Mouse (Mus musculus) myocyte (in vitro differentiated cells): ENCODE results near the gene Lmcd1. TPM values are rescaled to one million over a fixed set of nuclear protein-coding genes. Genes with fewer than 3 reads are reported as not detected.
A peak's percentile ranks its signal among the peaks of the same experiment; 100 is the strongest.

Source experiments
- H3K27me3 ChIP-seq: one replicate; pipeline ENCODE4 v1.6.1; 2011; ENCODE audit not compliant: control insufficient read depth, insufficient read depth, insufficient read length
- H3K36me3 ChIP-seq: one replicate; pipeline ENCODE4 v1.6.1; 2011; ENCODE audit not compliant: control insufficient read depth, insufficient read depth
- H3K4me2 ChIP-seq: one replicate; pipeline ENCODE4 v1.6.1; 2011; ENCODE audit warnings: low read depth, control low read depth
- H3K4me3 ChIP-seq: one replicate; pipeline ENCODE4 v1.5.1; 2011; ENCODE audit warnings: mild to moderate bottlenecking, control low read depth, moderate library complexity
- H3K79me2 ChIP-seq: one replicate; pipeline ENCODE4 v1.6.1; 2011; ENCODE audit not compliant: control insufficient read depth, insufficient read depth
- H3ac ChIP-seq: one replicate; pipeline ENCODE4 v1.6.1; 2011; ENCODE audit not compliant: control insufficient read depth, insufficient read length
- CEBPB ChIP-seq: IDR thresholded peaks from 2 replicates; pipeline ENCODE4 v1.6.1; 2011; ENCODE audit warnings: mild to moderate bottlenecking, moderate library complexity; ENCODE audit not compliant: poor library complexity, insufficient read depth, severe bottlenecking
- E2F4 ChIP-seq: IDR thresholded peaks from one replicate; pipeline ENCODE4 v1.6.1; 2011; ENCODE audit warnings: mild to moderate bottlenecking, control low read depth, moderate library complexity; ENCODE audit not compliant: insufficient read depth
- MAX ChIP-seq: IDR thresholded peaks from one replicate; pipeline ENCODE4 v1.6.1; 2011; ENCODE audit warnings: low read depth, mild to moderate bottlenecking, control low read depth
- MYOD1 ChIP-seq, 3 experiments: IDR thresholded peaks; one replicate each; pipeline ENCODE4 v1.6.1; 2011; ENCODE audit warnings: control low read depth in 2 of 3, low read depth in 2 of 3, mild to moderate bottlenecking in 2 of 3, moderate library complexity in 1 of 3; ENCODE audit not compliant: insufficient read length in 2 of 3, control insufficient read depth in 1 of 3
- MYOG ChIP-seq, 3 experiments: IDR thresholded peaks; one replicate each; pipeline ENCODE4 v1.6.1; 2011; ENCODE audit warnings: control low read depth in 2 of 3, low read depth in 2 of 3, mild to moderate bottlenecking in 2 of 3; ENCODE audit not compliant: insufficient read length in 2 of 3, control insufficient read depth in 1 of 3, insufficient read depth in 1 of 3
- POLR2A ChIP-seq: IDR thresholded peaks from one replicate; pipeline ENCODE4 v1.6.1; 2011; ENCODE audit warnings: low read depth, mild to moderate bottlenecking, control low read depth, moderate library complexity; ENCODE audit not compliant: insufficient read length
- POLR2AphosphoS2 ChIP-seq: IDR thresholded peaks from one replicate; pipeline ENCODE4 v1.6.1; 2011; ENCODE audit warnings: low read depth, control low read depth; ENCODE audit not compliant: insufficient read length
- REST ChIP-seq: IDR thresholded peaks from one replicate; pipeline ENCODE4 v1.6.1; 2011; ENCODE audit warnings: mild to moderate bottlenecking, control low read depth, moderate library complexity; ENCODE audit not compliant: insufficient read depth, insufficient read length
- SRF ChIP-seq: IDR thresholded peaks from one replicate; pipeline ENCODE4 v1.6.1; 2011; ENCODE audit warnings: low read depth; ENCODE audit not compliant: control insufficient read depth, insufficient read length
- TCF12 ChIP-seq: IDR thresholded peaks from one replicate; pipeline ENCODE4 v1.6.1; 2011; ENCODE audit warnings: mild to moderate bottlenecking, control low read depth; ENCODE audit not compliant: poor library complexity, insufficient read depth, severe bottlenecking
- TCF3 ChIP-seq: IDR thresholded peaks from one replicate; pipeline ENCODE4 v1.6.1; 2011; ENCODE audit warnings: low read depth, control low read depth; ENCODE audit not compliant: insufficient read length
- USF1 ChIP-seq: IDR thresholded peaks from one replicate; pipeline ENCODE4 v1.6.1; 2011; ENCODE audit warnings: low read depth, mild to moderate bottlenecking, control low read depth, moderate library complexity
- polyA plus RNA-seq: library from polyadenylated mRNA; unstranded; fragments of >200 nt; fragmentation: generic; extraction: Trizol; gene quantifications from one replicate; pipeline ENCODE4 v1.2.1, GENCODE M21; 2012; ENCODE audit warnings: missing spikeins

The Lmcd1 gene
- 4.9 TPM for polyA plus RNA-seq

DNA sequence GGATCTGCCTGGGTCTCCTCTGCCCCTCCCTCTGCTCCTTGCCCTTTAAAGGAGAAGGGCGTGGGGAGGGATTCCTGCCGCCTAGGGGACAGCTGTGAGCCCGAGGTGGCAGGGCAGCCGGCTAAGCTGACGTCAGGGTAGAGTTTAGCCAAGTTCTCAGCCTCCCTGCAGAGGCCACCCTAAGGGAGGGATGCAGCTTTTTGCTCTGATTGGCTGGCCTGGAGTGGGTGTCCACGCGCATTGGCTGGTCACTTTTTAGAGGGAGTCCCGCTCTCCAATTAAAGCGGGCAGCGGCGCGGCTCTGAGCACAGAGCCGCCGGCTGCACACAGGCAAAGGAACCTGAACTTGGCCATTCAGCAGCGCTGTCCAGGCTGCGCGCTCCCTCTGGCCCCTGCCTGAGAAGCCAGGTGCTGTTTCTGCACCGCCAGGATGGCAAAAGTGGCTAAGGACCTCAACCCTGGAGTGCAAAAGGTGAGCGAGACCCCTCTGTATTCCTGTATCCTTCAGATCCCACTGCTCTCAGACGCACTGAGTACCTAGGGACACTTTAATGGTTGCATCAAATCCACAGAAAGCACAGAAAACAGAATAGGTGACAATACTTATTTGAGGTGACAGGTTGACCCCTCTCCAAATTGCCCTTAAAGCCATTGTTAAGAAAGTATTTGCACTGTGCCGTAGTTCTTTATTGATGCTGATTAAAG is at the start of gene Lmcd1:
TSS of gene Lmcd1 (plus strand) at position 258 of the 705 bp plus-strand sequence.
- H3K4me2 ChIP-seq: peak within 1 kb of the TSS; percentile 99
- peak within 1 kb of the TSS; percentile 11 for H3K4me3 ChIP-seq
- H3K36me3 ChIP-seq: no peaks in the 10 kb centered on the region
- no peak within 1 kb of the TSS for H3ac ChIP-seq
- H3K27me3 ChIP-seq: no peaks in the 10 kb centered on the region
- TF ChIP-seq POLR2A (peak; percentile 76), MYOD1 (IDR thresholded peaks at IDR 0.05; ENCODE audit: control insufficient read depth in 1 of 3, insufficient read length in 2 of 3, low read depth in 2 of 3) (peak in 2 of 3 experiments; percentile 84 to 88), MYOG (IDR thresholded peaks at IDR 0.05; ENCODE audit: control insufficient read depth in 1 of 3, insufficient read depth in 1 of 3, insufficient read length in 2 of 3, low read depth in 2 of 3) (peak; percentile 69 to 92 (median 85)), USF1 (no peak), CEBPB (no peak), SRF (peak; percentile 94), TCF3 (no peak), POLR2AphosphoS2 (peak; percentile 56), E2F4 (peak; percentile 60), TCF12 (no peak), REST (no peak), MAX (no peak)
- no peaks in the 10 kb centered on the region for H3K79me2 ChIP-seq

DNA sequence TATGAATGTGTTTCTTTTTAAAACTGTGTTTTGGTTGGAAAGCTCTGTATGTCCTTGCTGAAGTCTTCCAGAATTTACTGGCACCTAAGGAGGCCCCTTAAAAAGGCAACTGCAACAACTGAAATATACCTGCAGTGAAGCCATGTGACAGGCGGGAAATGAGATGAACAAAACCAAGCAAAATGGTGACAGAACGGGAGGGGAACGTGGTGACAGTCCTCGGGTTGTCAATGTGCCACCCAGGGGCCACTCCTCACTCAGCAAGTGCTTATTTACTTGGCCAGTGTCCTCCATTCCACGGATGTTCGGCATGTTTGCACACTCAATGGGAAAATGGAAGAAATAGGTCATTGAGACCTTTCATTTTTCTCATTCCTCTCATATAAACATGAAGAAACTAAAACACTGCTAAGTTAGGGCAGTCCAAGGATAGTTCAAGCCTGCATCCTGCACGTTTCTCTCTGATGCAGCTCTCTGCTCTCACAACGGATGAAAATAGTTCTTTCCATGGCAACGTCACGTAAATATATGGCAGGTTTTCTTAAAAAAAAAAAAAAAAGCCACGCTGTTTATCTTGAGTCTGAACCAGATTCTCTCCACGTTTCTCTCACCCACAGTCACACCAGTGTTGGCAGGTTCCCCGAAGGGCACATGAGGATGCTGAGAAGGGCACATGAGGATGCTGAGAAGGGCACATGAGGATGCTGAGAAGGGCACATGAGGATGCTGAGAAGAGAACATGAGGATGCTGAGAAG is 49.5 kb upstream of the Lmcd1 start:
- Histone ChIP-seq H3K4me3 (no peak overlapping the region), H3ac (no peak overlapping the region), H3K36me3 (no peaks in the 10 kb centered on the region), H3K4me2 (no peak overlapping the region), H3K27me3 (peaks cover 10% of the 10 kb centered on the region), H3K79me2 (no peaks in the 10 kb centered on the region)
- TF ChIP-seq USF1 (no peak), REST (no peak), MYOD1 (IDR thresholded peaks at IDR 0.05; ENCODE audit: control insufficient read depth in 1 of 3, insufficient read length in 2 of 3, low read depth in 2 of 3) (no peak), SRF (no peak), POLR2AphosphoS2 (no peak), TCF12 (no peak), TCF3 (no peak), CEBPB (no peak), POLR2A (no peak)

DNA sequence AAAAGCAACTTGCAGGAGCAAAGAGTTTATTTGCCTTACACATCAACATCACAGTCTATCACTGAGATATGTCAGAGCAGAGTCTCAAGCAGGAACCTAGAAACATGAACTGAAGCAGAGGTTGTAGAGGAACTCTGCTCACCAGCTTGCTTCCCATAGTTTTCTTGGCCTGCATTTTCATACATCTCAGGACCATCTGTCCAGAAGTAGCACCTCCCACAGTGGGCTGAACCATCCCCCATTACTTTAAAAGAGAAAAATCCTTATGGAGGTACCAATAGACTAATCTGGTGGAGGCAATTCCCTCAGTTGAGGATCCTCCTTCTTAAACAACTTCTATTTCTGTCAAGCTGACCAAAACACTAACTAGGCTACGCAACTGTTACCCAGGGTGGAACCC is 36.8 kb upstream of the Lmcd1 start:
- Histone ChIP-seq H3ac (no peak overlapping the region), H3K27me3 (no peaks in the 10 kb centered on the region), H3K4me2 (no peak overlapping the region), H3K79me2 (no peaks in the 10 kb centered on the region), H3K4me3 (no peak overlapping the region), H3K36me3 (no peaks in the 10 kb centered on the region)
- TF ChIP-seq MYOG (IDR thresholded peaks at IDR 0.05; ENCODE audit: control insufficient read depth in 1 of 3, insufficient read depth in 1 of 3, insufficient read length in 2 of 3, low read depth in 2 of 3): no peak
- TF ChIP-seq TCF3: no peak
- no peak for TF ChIP-seq E2F4
- TF ChIP-seq POLR2A: no peak
- no peak for TF ChIP-seq USF1
- no peak for TF ChIP-seq REST
- TF ChIP-seq MYOD1 (IDR thresholded peaks at IDR 0.05; ENCODE audit: control insufficient read depth in 1 of 3, insufficient read length in 2 of 3, low read depth in 2 of 3): no peak
- TF ChIP-seq CEBPB: no peak
- no peak for TF ChIP-seq SRF
- TF ChIP-seq TCF12: no peak
- no peak for TF ChIP-seq POLR2AphosphoS2
- no peak for TF ChIP-seq MAX

DNA sequence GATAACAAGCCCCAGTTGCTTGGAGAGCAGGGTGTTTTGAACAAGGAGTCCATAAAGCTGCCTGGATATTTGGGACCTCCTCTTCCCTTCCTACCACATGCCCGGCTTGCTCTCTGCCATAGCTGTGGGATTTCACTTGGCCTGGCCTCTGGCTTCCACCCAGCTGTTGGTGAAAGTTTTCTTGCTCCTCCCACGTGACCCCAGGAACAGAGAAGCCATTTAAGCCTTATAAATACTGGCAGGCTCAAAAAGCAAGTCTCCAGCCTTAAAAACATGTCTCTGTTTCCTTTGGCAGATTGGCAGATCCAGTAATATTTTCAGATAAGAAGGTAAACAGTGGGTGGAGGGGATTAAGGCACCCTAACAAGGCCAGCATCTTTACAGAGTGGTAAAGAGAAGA is 31.3 kb upstream of the Lmcd1 start:
- H3K27me3 ChIP-seq: no peaks in the 10 kb centered on the region
- no peaks in the 10 kb centered on the region for H3K36me3 ChIP-seq
- no peaks in the 10 kb centered on the region for H3K79me2 ChIP-seq
- no peak overlapping the region for H3ac ChIP-seq
- no peak for TF ChIP-seq MYOD1 (IDR thresholded peaks at IDR 0.05; ENCODE audit: control insufficient read depth in 1 of 3, insufficient read length in 2 of 3, low read depth in 2 of 3)
- no peak for TF ChIP-seq POLR2A
- TF ChIP-seq USF1: peak; percentile 8
- H3K4me3 ChIP-seq: no peak overlapping the region
- H3K4me2 ChIP-seq: no peak overlapping the region

DNA sequence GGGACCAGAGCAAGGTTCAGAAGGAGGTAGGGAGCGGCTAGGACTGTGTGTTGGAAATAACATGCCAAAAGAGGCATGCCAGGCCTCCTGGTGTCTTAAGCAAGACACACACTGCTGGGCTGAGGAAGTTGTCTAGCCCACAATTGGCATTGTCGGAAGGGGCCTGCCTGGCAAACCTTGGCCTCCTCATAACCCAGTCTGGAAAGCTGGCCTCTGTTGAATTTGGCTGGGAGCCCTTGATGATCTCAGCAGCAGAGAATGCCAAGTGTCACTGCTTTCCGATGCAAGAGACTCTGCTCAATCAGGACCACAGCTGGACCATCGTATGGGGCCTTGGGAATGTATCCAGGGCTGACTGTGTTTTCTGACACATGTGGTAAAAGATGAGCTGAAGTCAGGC is 27.9 kb upstream of the Lmcd1 start:
- Histone ChIP-seq H3ac (no peak overlapping the region), H3K79me2 (no peaks in the 10 kb centered on the region), H3K4me3 (no peak overlapping the region), H3K36me3 (no peaks in the 10 kb centered on the region), H3K4me2 (peak overlapping the region; percentile 55), H3K27me3 (no peaks in the 10 kb centered on the region)
- TF ChIP-seq POLR2AphosphoS2 (no peak), MYOD1 (IDR thresholded peaks at IDR 0.05; ENCODE audit: control insufficient read depth in 1 of 3, insufficient read length in 2 of 3, low read depth in 2 of 3) (peak in 1 of 3 experiments; percentile 42)
